Mouse (Mus musculus): ENCODE data around the gene AC109138.7. TPM values are rescaled to one million over a fixed set of nuclear protein-coding genes. Genes with fewer than 3 reads are reported as not detected.
"Not testable (repeated sequence)": the region's sequence is repeated elsewhere in the genome, so short reads cannot be mapped to it uniquely, and the experiment has no call there.

Gene AC109138.7
- polyA plus RNA-seq, 1 experiment: not detected

- Histone ChIP-seq H3K27me3 (ENCODE audit: control insufficient read depth, insufficient read depth, low read length) (no peaks in the 10 kb centered on the region), H3K36me3 (ENCODE audit: control insufficient read depth, insufficient read depth, low read length) (no peaks in the 10 kb centered on the region), H3K27ac (ENCODE audit: control insufficient read depth, insufficient read depth, low read length) (no peak overlapping the region), H3K4me3 (ENCODE audit: control insufficient read depth, insufficient read depth, low read length) (no peak overlapping the region), H3K4me1 (replicated peaks; ENCODE audit: control insufficient read depth, insufficient read depth, low read length) (peaks cover 12% of the 10 kb centered on the region)
- no peak for TF ChIP-seq POLR2A (IDR thresholded peaks at IDR 0.05; ENCODE audit: control insufficient read depth, extremely low read depth, insufficient read depth, low read length, poor library complexity)
- TF ChIP-seq CTCF (IDR thresholded peaks at IDR 0.05; ENCODE audit: borderline replicate concordance, control insufficient read depth, extremely low read depth, insufficient read depth, low read length, poor library complexity): no peak
- WGBS: 93% methylated on average over 4 of the region's 4 CpGs
- no peak for DNase-seq
Observed at GRCm38 (mm10) chr19:4234548-4234947, 20.4 kb downstream of the AC109138.7 start.

DNA sequence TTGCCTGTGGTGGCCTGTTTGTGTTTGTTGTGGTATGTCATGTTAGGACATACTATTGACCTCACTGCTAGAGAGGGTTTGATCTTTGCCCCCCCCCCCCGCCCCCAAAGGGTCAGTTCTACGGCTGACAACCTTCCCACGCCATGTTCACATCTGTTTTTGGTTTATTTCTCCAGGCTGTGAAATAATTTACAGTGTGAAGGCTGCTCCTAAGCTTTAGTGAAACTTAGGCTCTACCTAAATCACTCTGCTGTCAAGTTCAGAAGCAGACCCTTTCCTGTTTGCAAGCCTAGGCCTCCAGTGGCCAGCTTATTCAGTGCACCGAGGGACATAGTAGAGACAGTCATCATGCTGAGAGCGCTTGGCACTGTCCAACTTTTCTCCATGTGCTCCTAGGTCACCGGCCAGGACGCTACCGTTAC lies 26.1 kb downstream of the AC109138.7 start:
- 81% methylated on average over 8 of the region's 8 CpGs for WGBS
- Histone ChIP-seq H3K36me3 (ENCODE audit: control insufficient read depth, insufficient read depth, low read length) (no peaks in the 10 kb centered on the region), H3K27me3 (ENCODE audit: control insufficient read depth, insufficient read depth, low read length) (no peaks in the 10 kb centered on the region), H3K4me1 (replicated peaks; ENCODE audit: control insufficient read depth, insufficient read depth, low read length) (no peaks in the 10 kb centered on the region), H3K27ac (ENCODE audit: control insufficient read depth, insufficient read depth, low read length) (no peak overlapping the region), H3K4me3 (ENCODE audit: control insufficient read depth, insufficient read depth, low read length) (no peak overlapping the region)
- DNase-seq: no peak
- TF ChIP-seq CTCF (IDR thresholded peaks at IDR 0.05; ENCODE audit: borderline replicate concordance, control insufficient read depth, extremely low read depth, insufficient read depth, low read length, poor library complexity) (no peak), POLR2A (IDR thresholded peaks at IDR 0.05; ENCODE audit: control insufficient read depth, extremely low read depth, insufficient read depth, low read length, poor library complexity) (no peak)

GRCm38 (mm10) chr19:4242416-4242815 lies 28.3 kb downstream of the AC109138.7 start:
- H3K27ac ChIP-seq (ENCODE audit: control insufficient read depth, insufficient read depth, low read length): no peak overlapping the region
- H3K36me3 ChIP-seq (ENCODE audit: control insufficient read depth, insufficient read depth, low read length): no peaks in the 10 kb centered on the region
- WGBS: 81% methylated on average over 3 of the region's 3 CpGs
- no peak for DNase-seq
- TF ChIP-seq CTCF (IDR thresholded peaks at IDR 0.05; ENCODE audit: borderline replicate concordance, control insufficient read depth, extremely low read depth, insufficient read depth, low read length, poor library complexity) (no peak), POLR2A (IDR thresholded peaks at IDR 0.05; ENCODE audit: control insufficient read depth, extremely low read depth, insufficient read depth, low read length, poor library complexity) (no peak)
- no peak overlapping the region for H3K4me3 ChIP-seq (ENCODE audit: control insufficient read depth, insufficient read depth, low read length)
- no peaks in the 10 kb centered on the region for H3K27me3 ChIP-seq (ENCODE audit: control insufficient read depth, insufficient read depth, low read length)
- no peaks in the 10 kb centered on the region for H3K4me1 ChIP-seq (replicated peaks; ENCODE audit: control insufficient read depth, insufficient read depth, low read length)

GRCm38 (mm10) chr19:4244775-4245174 lies 30.6 kb downstream of the AC109138.7 start:
- Histone ChIP-seq H3K27ac (ENCODE audit: control insufficient read depth, insufficient read depth, low read length) (no peak overlapping the region), H3K4me3 (ENCODE audit: control insufficient read depth, insufficient read depth, low read length) (no peak overlapping the region), H3K36me3 (ENCODE audit: control insufficient read depth, insufficient read depth, low read length) (no peaks in the 10 kb centered on the region), H3K4me1 (replicated peaks; ENCODE audit: control insufficient read depth, insufficient read depth, low read length) (no peaks in the 10 kb centered on the region), H3K27me3 (ENCODE audit: control insufficient read depth, insufficient read depth, low read length) (no peaks in the 10 kb centered on the region)
- TF ChIP-seq POLR2A (IDR thresholded peaks at IDR 0.05; ENCODE audit: control insufficient read depth, extremely low read depth, insufficient read depth, low read length, poor library complexity): no peak
- no peak for TF ChIP-seq CTCF (IDR thresholded peaks at IDR 0.05; ENCODE audit: borderline replicate concordance, control insufficient read depth, extremely low read depth, insufficient read depth, low read length, poor library complexity)
- 91% methylated on average over 6 of the region's 6 CpGs for WGBS
- DNase-seq: no peak

DNA sequence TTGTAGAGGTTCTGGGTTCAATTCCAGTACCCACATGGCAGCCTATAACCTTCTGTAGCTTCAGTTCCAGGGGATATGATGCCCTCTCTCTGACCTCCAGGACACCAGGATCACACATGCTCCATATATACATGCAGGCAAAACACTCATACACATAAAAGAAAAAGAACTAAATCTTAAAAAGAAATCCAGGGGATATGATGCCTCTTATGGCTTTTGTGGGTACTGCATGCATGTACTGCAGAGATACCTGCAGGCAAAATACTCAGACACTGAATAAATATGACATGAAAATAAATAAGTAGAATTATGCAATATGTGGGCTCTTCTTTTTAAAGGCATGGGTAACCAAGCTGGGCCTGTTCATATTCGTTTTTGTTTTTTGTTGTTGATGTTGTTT lies 32.9 kb downstream of the AC109138.7 start:
- peak; percentile 37 for DNase-seq
- TF ChIP-seq POLR2A (IDR thresholded peaks at IDR 0.05; ENCODE audit: control insufficient read depth, extremely low read depth, insufficient read depth, low read length, poor library complexity): no peak
- no peak for TF ChIP-seq CTCF (IDR thresholded peaks at IDR 0.05; ENCODE audit: borderline replicate concordance, control insufficient read depth, extremely low read depth, insufficient read depth, low read length, poor library complexity)
- no peak overlapping the region for H3K27ac ChIP-seq (ENCODE audit: control insufficient read depth, insufficient read depth, low read length)
- 67% methylated on average over 1 of the region's 1 CpGs for WGBS
- H3K4me3 ChIP-seq (ENCODE audit: control insufficient read depth, insufficient read depth, low read length): no peak overlapping the region
- no peaks in the 10 kb centered on the region for H3K4me1 ChIP-seq (replicated peaks; ENCODE audit: control insufficient read depth, insufficient read depth, low read length)
- H3K36me3 ChIP-seq (ENCODE audit: control insufficient read depth, insufficient read depth, low read length): no peaks in the 10 kb centered on the region
- H3K27me3 ChIP-seq (ENCODE audit: control insufficient read depth, insufficient read depth, low read length): no peaks in the 10 kb centered on the region

DNA sequence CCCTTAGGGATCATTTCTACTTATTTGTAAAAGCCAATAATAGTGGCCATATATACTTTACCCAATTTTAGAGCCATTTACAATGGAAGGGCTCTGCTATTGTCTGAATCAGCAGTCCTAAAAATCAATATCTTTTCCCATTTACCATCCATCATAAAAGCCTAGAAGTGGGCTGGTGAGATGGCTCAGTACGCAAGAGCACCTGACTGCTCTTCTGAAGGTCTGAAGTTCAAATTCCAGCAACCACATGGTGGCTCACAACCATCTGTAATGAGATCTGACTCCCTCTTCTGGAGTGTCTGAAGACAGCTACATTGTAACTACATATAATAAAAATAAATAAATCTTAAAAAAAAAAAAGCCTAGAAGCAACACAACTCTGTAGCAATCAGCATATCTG lies 34.5 kb downstream of the AC109138.7 start:
- not testable (repeated sequence) for H3K27ac ChIP-seq (ENCODE audit: control insufficient read depth, insufficient read depth, low read length); H3K27me3 ChIP-seq (ENCODE audit: control insufficient read depth, insufficient read depth, low read length); DNase-seq; H3K4me3 ChIP-seq (ENCODE audit: control insufficient read depth, insufficient read depth, low read length); H3K36me3 ChIP-seq (ENCODE audit: control insufficient read depth, insufficient read depth, low read length); H3K4me1 ChIP-seq (replicated peaks; ENCODE audit: control insufficient read depth, insufficient read depth, low read length)
- 91% methylated on average over 1 of the region's 1 CpGs for WGBS

DNA sequence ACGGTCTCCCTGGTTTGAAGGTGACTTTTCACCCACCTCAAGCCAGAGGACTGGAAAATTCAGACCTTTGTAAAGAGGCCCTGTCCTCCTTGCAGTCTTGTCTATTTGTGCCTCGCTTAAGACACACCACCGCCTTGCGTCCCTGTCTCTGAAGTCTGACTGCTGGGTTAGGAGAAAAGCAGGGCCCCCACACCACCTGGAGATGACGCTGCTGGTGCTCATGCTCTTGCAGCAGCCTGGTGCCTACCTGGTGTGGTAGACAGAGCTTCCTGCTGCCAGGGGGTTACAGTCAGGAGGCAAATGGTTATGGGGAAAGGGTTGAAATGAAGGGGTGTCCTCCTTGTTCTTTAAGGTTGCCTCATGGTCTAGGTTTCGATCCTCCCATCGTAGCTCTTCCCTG lies 40.1 kb downstream of the AC109138.7 start:
- no peak for DNase-seq
- WGBS: 96% methylated on average over 7 of the region's 7 CpGs
- Histone ChIP-seq H3K36me3 (ENCODE audit: control insufficient read depth, insufficient read depth, low read length) (no peaks in the 10 kb centered on the region), H3K4me3 (ENCODE audit: control insufficient read depth, insufficient read depth, low read length) (no peak overlapping the region), H3K27me3 (ENCODE audit: control insufficient read depth, insufficient read depth, low read length) (no peaks in the 10 kb centered on the region), H3K27ac (ENCODE audit: control insufficient read depth, insufficient read depth, low read length) (no peak overlapping the region), H3K4me1 (replicated peaks; ENCODE audit: control insufficient read depth, insufficient read depth, low read length) (peaks cover 6% of the 10 kb centered on the region)
- TF ChIP-seq CTCF (IDR thresholded peaks at IDR 0.05; ENCODE audit: borderline replicate concordance, control insufficient read depth, extremely low read depth, insufficient read depth, low read length, poor library complexity) (no peak), POLR2A (IDR thresholded peaks at IDR 0.05; ENCODE audit: control insufficient read depth, extremely low read depth, insufficient read depth, low read length, poor library complexity) (no peak)
